In the genomic region with DNA sequence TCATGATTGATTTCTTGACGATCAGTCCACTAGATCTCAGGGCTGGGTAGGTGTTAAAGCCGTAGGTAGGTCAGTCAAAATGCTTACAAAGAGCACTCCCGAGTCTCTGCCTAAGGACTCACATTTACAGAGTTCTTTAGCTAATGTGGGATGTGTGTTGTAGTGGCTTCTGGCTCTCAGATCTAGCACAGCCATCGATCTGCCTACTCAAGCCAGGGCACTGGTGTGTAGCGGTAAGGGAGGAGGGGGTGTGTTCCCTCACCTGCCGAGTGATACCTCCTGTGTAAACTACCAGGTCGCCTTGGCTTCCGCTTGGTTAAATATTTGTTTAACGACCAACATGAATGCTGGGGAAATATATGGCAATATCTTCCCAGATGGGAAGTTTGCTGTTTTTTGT, we compare ENCODE assay signal across 17 mouse cellular contexts. TPM values are rescaled to one million over a fixed set of nuclear protein-coding genes. Genes with fewer than 3 reads are reported as not detected.
"Had no signal": no experiment of that assay in that cellular context is flagged by ENCODE, and none has a peak within 500 bp of the region (broad histone marks: within the 10 kb centered on the region; RNA-seq: fewer than 3 reads in every experiment).

No protein-coding gene starts in this region.

- ATAC-seq: lung, postnatal 0 days; midbrain, embryonic 16.5 days had no signal

- H3K4me2 ChIP-seq: lung, embryonic 15.5 days; midbrain, embryonic 12.5 days; neural tube, embryonic 12.5 days had no signal

- H3K36me3 ChIP-seq: lung, embryonic 15.5 days; midbrain, embryonic 10.5 days; midbrain, embryonic 12.5 days; neural tube, embryonic 12.5 days had no signal

- H3K27me3 ChIP-seq: lung, embryonic 15.5 days; midbrain, embryonic 12.5 days; neural tube, embryonic 12.5 days had no signal

- H3K9ac ChIP-seq: liver, embryonic 14.5 days; lung, embryonic 15.5 days; midbrain, embryonic 12.5 days; neural tube, embryonic 12.5 days had no signal

- H3K4me3 ChIP-seq: lung, embryonic 15.5 days; midbrain, embryonic 10.5 days; midbrain, embryonic 12.5 days; myocyte; neural tube, embryonic 12.5 days had no signal

- DNase-seq: lung, adult 18-20 months; lung, postnatal 4 days; midbrain, embryonic 14.5 days; right cerebral cortex, postnatal 14 days; thymus, adult 18-20 months; thymus, postnatal 14 days; thymus, postnatal 36 days had no signal

- H3K27ac ChIP-seq: liver, embryonic 14.5 days; lung, embryonic 15.5 days; midbrain, embryonic 10.5 days; midbrain, embryonic 12.5 days; neural tube, embryonic 12.5 days had no signal

- H3K9me3 ChIP-seq: lung, embryonic 15.5 days; midbrain, embryonic 10.5 days; midbrain, embryonic 12.5 days; neural tube, embryonic 12.5 days had no signal

- H3K4me1 ChIP-seq: midbrain, embryonic 12.5 days; neural tube, embryonic 12.5 days had no signal

RNA-seq across cellular contexts. Expression of a gene that starts 12.0 kb away (rescaled TPM):
- total RNA-seq: megakaryocyte-erythroid progenitor cell, adult 5-6 weeks; neutrophil, adult 5-6 weeks had no signal
